Mouse (Mus musculus): ENCODE results near the gene Ubap2.

The Ubap2 gene

GRCm38 (mm10) chr4:41259019-41259418 lies 15.9 kb downstream of the Ubap2 start:
- no peak for DNase-seq

DNA sequence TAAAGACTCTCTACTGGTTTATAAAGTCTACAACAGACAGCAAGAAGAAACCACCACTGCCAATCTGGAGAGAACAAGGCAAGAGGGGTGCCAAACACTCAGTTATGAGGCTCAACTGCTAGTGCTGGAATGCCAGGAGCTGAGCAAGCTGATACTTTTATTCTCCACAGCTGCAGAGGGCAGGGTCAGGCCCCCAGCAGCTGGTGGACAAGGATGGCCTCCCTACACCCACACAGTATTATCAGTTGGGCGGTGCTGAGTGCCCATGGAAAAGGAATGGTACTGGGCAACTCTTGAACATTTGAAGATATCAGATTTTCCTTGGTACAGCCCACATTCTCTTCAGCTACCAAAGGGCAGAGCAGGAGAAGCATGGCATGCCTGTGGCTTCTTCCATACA lies 17.2 kb downstream of the Ubap2 start:
- DNase-seq = no peak

DNA sequence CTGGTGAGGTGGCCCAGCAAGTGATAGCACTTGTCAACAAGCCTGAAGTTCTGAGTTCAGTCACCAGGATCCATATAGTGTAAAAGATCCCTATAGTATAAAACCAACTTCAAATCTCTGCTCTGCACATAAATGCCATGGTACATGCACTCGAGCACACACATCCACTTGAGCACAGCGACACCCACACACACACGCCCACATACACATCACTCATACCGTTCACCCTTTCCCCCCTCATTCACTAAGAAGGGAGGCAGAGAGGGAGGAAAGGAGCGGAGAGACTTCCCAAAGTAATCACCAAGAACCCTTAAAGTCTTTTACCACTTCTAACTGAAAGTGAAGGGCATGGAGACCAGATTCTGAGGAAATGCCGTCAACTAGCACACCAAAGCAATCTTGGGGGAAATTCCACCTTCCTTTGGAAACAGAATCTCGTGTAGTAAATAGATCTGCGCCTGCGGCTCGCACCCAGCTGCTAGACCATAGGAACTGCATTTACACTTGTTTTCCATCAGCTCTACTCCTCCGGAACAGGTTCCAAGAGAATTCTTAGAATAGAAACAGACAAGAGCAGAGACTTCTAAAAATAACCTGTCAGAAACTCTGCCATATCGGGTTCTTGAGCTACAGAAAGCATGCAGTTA lies 19.3 kb downstream of the Ubap2 start:
- no peak for DNase-seq

GRCm38 (mm10) chr4:41253756-41254155 lies 21.2 kb downstream of the Ubap2 start:
- no peak for DNase-seq

DNA sequence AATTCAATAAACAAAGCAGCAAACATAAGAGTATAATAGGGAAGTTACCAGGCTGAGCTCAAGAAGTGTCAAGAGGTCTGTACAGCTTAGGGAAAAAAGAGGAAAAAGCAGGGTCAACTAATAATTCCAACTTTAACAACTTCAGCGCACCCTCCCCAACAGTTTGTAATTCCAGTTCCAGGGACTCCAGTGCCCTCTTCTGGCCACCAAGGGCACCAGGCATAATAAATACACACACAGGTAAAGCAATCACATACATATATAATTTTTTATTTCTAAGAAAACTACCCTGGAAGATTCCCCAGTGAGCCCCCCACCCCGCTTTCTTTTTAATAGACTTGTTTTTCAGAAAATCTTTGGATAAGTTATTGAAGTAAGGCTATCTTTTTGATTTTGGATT lies 29.5 kb downstream of the Ubap2 start:
- DNase-seq = no peak

GRCm38 (mm10) chr4:41240916-41241315 lies 34.0 kb downstream of the Ubap2 start:
- DNase-seq = no peak

- no peak for DNase-seq
Observed at GRCm38 (mm10) chr4:41235621-41236020, 39.3 kb downstream of the Ubap2 start.

- peak; percentile 59 for DNase-seq
Observed at GRCm38 (mm10) chr4:41226351-41226750, 48.6 kb downstream of the Ubap2 start.

DNA sequence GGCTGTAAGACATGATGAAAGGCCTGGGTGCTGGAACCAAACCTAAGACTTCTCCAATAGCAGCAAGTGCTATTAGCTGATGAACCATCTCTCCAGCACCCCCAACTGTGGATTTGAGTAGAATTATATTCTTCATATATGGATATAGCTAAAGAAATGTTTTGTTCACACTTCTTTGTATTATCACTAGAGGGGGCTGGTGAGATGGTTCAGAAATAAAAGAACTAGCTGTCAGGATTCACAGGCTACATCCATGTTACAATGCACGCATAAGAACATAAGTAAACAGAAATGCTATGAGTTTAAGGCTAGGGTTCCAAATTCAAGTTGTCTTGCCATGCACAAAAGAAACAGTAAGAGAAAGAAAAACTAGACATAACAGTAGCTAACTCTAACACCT lies 49.5 kb downstream of the Ubap2 start:
- DNase-seq = no peak

DNA sequence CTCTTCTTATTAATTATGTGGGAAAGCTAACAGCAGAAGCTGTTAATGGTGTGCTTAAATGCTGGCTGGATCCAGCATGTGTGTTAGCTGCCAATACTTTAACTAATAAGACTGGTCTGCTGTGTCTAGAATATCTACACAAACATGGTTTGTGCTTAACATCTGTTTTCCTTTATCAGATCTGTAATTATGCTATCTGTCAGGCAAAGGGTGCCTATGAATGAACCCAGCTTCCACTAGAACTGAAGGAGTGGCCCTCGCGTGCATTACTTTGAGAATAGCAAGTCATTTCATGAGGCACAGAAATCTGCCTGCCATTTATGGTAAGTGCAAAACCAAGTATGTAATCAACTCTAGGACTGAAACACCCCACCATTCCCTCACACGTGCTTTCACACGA lies 66.9 kb downstream of the Ubap2 start:
- DNase-seq = no peak

DNA sequence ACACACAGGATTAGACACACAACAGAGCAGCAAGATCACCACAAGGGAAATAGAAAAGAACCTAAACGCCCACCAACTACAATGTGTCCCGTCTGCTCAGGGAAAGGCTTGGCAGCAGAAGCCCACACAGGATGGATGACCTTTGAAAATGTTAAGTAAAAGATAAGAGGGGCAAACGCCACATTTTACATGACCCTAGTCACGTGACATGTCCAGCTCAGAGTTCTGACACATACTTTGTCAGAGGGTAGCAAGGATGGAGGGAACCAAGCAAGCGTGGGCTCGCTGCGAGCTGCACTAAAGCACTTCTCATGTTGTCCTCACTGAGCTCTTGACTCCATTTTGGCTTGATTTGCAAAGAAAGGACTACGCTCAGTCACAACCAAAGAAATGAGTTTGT lies 69.2 kb downstream of the Ubap2 start:
- DNase-seq = no peak

DNA sequence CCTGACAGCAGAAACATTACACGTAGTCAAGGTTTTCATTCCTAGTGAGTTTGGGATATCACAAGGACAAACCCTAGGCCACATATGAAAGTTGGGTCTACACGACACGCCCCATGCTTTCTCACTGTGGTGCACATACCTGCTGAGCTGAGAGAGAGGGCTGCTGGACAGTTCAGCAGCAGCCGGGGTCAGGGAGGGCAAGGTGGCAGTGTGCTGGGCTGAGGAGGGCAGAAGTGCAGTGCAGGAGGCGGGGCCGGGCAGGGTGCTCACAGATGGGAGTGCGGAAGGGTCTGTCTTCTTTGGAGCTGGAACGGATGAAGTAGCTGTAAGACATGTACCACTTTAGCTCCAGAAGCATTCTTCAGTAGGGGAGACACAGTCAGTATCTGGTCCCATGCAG lies 72.8 kb downstream of the Ubap2 start:
- no peak for DNase-seq

- no peak for DNase-seq
Observed at GRCm38 (mm10) chr4:41196861-41197610, 77.9 kb downstream of the Ubap2 start.

DNA sequence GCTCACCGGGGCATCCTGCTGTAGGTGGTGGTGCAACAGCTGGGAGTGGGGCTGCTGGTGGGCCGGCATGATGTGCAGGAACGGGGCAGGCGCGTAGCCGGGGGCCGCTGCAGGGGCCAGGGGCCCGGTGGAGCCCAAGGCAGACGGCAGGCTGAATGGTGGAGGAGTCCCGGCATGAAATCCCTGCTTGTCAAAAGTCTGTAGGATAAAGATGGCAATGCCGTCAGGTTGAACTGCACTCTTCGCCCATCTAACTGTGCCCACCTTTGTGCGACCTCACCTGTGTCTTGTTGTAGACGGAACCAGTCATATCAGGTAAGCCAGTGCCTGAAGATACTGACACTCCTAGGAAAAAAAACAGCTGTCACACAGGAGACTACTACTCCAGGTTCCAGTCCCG lies 79.6 kb downstream of the Ubap2 start:
- no peak for DNase-seq

GRCm38 (mm10) chr4:41192544-41193512 lies 82.1 kb downstream of the Ubap2 start:
- DNase-seq = no peak

- DNase-seq = no peak
Observed at GRCm38 (mm10) chr4:41189809-41190208, 85.1 kb downstream of the Ubap2 start.

DNA sequence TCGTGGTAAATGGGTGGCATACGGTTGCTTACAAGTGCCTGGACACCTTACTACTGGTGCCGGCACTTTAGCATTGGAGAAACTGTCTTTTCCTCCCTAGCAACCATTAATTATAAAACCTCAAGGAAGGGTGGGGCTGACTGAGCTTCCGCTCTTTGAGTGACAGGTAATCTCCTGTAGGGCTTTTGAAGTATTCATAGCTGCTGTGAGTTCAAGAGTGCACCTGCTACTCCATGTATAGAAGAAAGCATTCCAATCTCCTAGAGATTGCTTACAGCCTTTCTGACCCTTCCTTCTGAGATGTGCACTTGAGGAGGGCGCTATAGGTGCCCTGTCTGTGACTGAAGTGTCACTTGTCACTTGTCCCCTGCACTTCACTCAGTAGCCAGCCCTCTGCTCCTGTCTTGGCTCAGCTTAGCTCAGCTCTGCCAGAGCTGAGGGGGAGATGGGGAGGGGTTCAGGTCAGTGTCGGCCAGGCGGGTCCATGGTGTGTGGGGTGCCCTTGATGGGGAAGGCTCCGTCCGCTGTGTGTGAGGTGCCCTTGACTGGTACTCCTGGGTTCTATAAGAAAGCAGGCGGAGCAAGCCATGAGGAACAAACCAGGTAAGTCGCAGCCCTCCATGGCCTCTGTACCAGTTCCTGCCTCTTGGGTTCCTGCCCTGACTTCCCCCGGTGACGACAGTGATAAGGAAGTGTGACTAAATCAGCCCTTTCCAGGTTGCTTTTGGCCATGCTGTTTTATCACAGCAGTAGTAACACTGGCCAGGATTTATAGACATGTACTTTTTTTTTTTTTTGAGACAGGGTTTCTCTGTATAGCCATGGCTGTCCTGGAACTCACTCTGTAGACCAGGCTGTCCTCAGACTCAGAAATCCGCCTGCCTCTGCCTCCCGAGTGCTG lies 94.9 kb downstream of the Ubap2 start:
- DNase-seq = no peak

GRCm38 (mm10) chr4:41174631-41175030 lies 100.3 kb downstream of the Ubap2 start:
- DNase-seq = no peak

GRCm38 (mm10) chr4:41170970-41171369 lies 104.0 kb downstream of the Ubap2 start:
- DNase-seq = no peak

- peak; percentile 81 for DNase-seq
Observed at GRCm38 (mm10) chr4:41165693-41166475, 109.1 kb downstream of the Ubap2 start.

GRCm38 (mm10) chr4:41164974-41165373 lies 110.0 kb downstream of the Ubap2 start:
- DNase-seq = no peak

GRCm38 (mm10) chr4:41161232-41161631 lies 113.7 kb downstream of the Ubap2 start:
- peak; percentile 34 for DNase-seq

Data from liver (tissue).